Mouse (Mus musculus) liver, embryonic 11.5 days (tissue): ENCODE data around the gene Gm49510. TPM values are rescaled to one million over a fixed set of nuclear protein-coding genes. Genes with fewer than 3 reads are reported as not detected.

ENCODE experiments used
- ATAC-seq: fragments of 200-750 bp; cut with Nextera tagmentation; replicated peaks from 2 replicates; pipeline ENCODE4 v1.8.0; 2017; ENCODE audit warnings: moderate number of reproducible peaks, mild to moderate bottlenecking, moderate TSS enrichment, moderate library complexity; ENCODE audit not compliant: low FRiP score
- DNase-seq: peaks from one replicate; pipeline ENCODE4 v3.0.0-alpha.2; 2017; ENCODE audit warnings: low spot score
- H3K27ac ChIP-seq: fragments of 300-500 bp; sonication (generic); 2 replicates; pipeline ENCODE4 v1.5.1; 2014; ENCODE audit warnings: mild to moderate bottlenecking, low read depth, low read length, control low read depth
- H3K27me3 ChIP-seq: fragments of 300-500 bp; sonication (generic); replicated peaks from 2 replicates; pipeline ENCODE4 v1.6.1; 2014; ENCODE audit warnings: low read length, mixed read lengths; ENCODE audit not compliant: control insufficient read depth, insufficient read depth
- H3K36me3 ChIP-seq: fragments of 300-500 bp; sonication (generic); 2 replicates; pipeline ENCODE4 v1.6.1; 2014; ENCODE audit warnings: mild to moderate bottlenecking, low read length, moderate library complexity, mixed read lengths; ENCODE audit not compliant: control insufficient read depth, insufficient read depth
- H3K4me1 ChIP-seq: fragments of 300-500 bp; sonication (generic); replicated peaks from 2 replicates; pipeline ENCODE4 v1.6.1; 2014; ENCODE audit warnings: low read length, mixed read lengths; ENCODE audit not compliant: control insufficient read depth, insufficient read depth
- H3K4me2 ChIP-seq: fragments of 300-500 bp; sonication (generic); 2 replicates; pipeline ENCODE4 v1.6.1; 2014; ENCODE audit warnings: mild to moderate bottlenecking, control low read depth, moderate library complexity
- H3K4me3 ChIP-seq: fragments of 300-500 bp; sonication (generic); 2 replicates; pipeline ENCODE4 v1.5.1; 2014; ENCODE audit warnings: low read depth, low read length, control low read depth
- H3K9ac ChIP-seq: fragments of 300-500 bp; sonication (generic); 2 replicates; pipeline ENCODE4 v1.6.1; 2014; ENCODE audit warnings: low read depth, low read length, control low read depth
- H3K9me3 ChIP-seq: fragments of 300-500 bp; sonication (generic); 2 replicates; pipeline ENCODE4 v1.6.1; 2016; ENCODE audit warnings: low read length, inconsistent platforms, mixed read lengths; ENCODE audit not compliant: control insufficient read depth
- WGBS: fragments of 180-500 bp; shearing (Covaris S2); extraction: QIAGEN DNeasy Blood & Tissue Kit; methylation state at CpG from one replicate; pipeline ENCODE4 v1.1.7; 2014; 5-methylcytosine and 5-hydroxymethylcytosine counted together
- polyA plus RNA-seq: library from polyadenylated mRNA; unstranded; fragments of >200 nt; fragmentation: Nextera tagmentation; extraction: Ambion mirVana; gene quantifications from 2 replicates; pipeline ENCODE4 v1.2.1, GENCODE M21; 2014

The Gm49510 gene
- polyA plus RNA-seq, 1 experiment from 2014 or later: 0.55 TPM

DNA sequence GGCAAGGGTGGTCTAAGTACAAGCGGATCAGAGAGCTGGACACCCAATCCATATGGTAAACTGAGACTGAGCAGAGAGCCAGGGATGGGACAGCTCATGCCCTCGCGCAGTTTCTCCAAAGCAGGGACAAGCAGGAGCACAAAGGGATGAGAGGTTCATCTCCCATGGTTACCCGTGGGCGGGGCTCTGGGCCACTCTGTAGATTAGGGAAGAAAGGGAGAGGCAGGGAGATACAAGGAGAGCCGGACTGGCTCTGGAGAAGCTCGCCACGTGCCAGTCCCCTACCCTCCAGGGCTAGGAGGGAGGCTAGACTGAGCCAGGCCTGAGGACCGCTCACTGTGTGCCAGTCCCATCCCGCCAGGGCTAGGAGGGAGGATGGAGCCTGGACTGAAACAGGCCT is 37.8 kb downstream of the Gm49510 start:
- no peak overlapping the region for H3K9ac ChIP-seq
- H3K4me1 ChIP-seq: peaks cover 15% of the 10 kb centered on the region
- WGBS: 92% methylated on average over 10 of the region's 10 CpGs
- 0 out of 2 replicates have a peak overlapping the region, but pooled peaks have one; percentile 83 for H3K4me3 ChIP-seq
- ATAC-seq (no peak), DNase-seq (no peak)
- no peak overlapping the region for H3K4me2 ChIP-seq
- no peak overlapping the region for H3K27ac ChIP-seq
- peaks cover 34% of the 10 kb centered on the region for H3K36me3 ChIP-seq
- H3K27me3 ChIP-seq: no peaks in the 10 kb centered on the region
- no peaks in the 10 kb centered on the region for H3K9me3 ChIP-seq

DNA sequence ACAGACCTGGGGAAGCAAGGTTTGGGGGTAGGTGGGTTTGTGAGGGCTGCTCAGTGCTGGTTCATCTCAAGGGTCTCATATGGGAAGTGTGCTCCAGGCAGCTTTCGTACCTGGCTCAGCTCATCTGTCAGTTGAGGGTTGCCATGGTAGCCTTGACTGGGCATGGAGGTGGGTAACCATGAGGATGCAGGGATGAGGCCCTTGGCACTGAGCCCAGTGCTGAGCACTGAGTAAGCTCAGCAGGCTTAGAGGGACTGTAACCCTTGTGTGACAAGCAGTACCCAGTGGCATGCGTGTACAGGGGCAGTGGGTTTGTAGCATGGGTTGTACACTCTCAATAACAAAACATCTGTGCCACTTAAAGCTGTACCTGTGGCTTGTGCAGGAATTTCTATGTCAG is 38.5 kb downstream of the Gm49510 start:
- Histone ChIP-seq H3K36me3 (peaks cover 34% of the 10 kb centered on the region), H3K4me2 (no peak overlapping the region), H3K27ac (no peak overlapping the region), H3K27me3 (no peaks in the 10 kb centered on the region), H3K9me3 (no peaks in the 10 kb centered on the region), H3K9ac (no peak overlapping the region), H3K4me3 (no peak overlapping the region), H3K4me1 (peaks cover 17% of the 10 kb centered on the region)
- DNase-seq: no peak
- no peak for ATAC-seq
- WGBS: 92% methylated on average over 2 of the region's 2 CpGs

DNA sequence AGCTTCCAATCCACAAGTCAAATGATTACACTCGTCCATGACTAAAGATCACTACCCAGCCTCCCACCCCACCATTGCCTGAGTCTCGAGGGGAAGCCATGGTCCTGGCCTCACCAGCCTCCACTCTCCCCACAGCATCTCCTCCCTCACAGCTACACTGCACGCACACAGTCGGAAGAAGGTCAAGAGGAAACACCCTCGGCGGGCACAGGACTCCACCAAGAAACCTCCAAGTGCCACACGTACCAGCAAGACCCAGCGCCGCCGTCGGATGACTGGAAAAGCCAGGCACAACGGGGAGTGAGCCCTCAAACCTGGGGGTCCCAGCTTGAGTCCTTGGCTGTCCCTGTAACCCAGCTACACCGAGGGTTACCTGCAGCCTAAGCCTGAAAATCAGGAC is 40.9 kb downstream of the Gm49510 start:
- Histone ChIP-seq H3K9me3 (no peaks in the 10 kb centered on the region), H3K9ac (no peak overlapping the region), H3K27ac (no peak overlapping the region), H3K4me1 (peaks cover 14% of the 10 kb centered on the region), H3K27me3 (no peaks in the 10 kb centered on the region), H3K4me2 (no peak overlapping the region), H3K4me3 (no peak overlapping the region), H3K36me3 (peaks cover 34% of the 10 kb centered on the region)
- DNase-seq (no peak), ATAC-seq (no peak)
- WGBS: 92% methylated on average over 13 of the region's 13 CpGs

GRCm38 (mm10) chr15:78942663-78943062 is 43.2 kb downstream of the Gm49510 start:
- peak overlapping the region; percentile 19; the same call in 1 of the 2 replicates for H3K27ac ChIP-seq
- peak overlapping the region; percentile 47 for H3K9ac ChIP-seq
- peaks cover 2% of the 10 kb centered on the region for H3K4me1 ChIP-seq
- H3K36me3 ChIP-seq: peaks cover 26% of the 10 kb centered on the region
- peak overlapping the region; percentile 61 for H3K4me2 ChIP-seq
- H3K4me3 ChIP-seq: peak overlapping the region; percentile 25
- ATAC-seq (peak; percentile 63), DNase-seq (peak; percentile 81)
- peaks cover 9% of the 10 kb centered on the region for H3K27me3 ChIP-seq
- WGBS: 15% methylated on average over 9 of the region's 9 CpGs
- no peaks in the 10 kb centered on the region for H3K9me3 ChIP-seq

- no peak for DNase-seq
- H3K9ac ChIP-seq: no peak overlapping the region
- H3K9me3 ChIP-seq: no peaks in the 10 kb centered on the region
- 83% methylated on average over 7 of the region's 7 CpGs for WGBS
- no peaks in the 10 kb centered on the region for H3K36me3 ChIP-seq
- peaks cover 9% of the 10 kb centered on the region for H3K4me1 ChIP-seq
- no peak overlapping the region for H3K4me2 ChIP-seq
- no peak overlapping the region for H3K4me3 ChIP-seq
- H3K27me3 ChIP-seq: peaks cover 14% of the 10 kb centered on the region
- ATAC-seq: no peak
- no peak overlapping the region for H3K27ac ChIP-seq
Observed at GRCm38 (mm10) chr15:78946232-78946631, 46.8 kb downstream of the Gm49510 start.

DNA sequence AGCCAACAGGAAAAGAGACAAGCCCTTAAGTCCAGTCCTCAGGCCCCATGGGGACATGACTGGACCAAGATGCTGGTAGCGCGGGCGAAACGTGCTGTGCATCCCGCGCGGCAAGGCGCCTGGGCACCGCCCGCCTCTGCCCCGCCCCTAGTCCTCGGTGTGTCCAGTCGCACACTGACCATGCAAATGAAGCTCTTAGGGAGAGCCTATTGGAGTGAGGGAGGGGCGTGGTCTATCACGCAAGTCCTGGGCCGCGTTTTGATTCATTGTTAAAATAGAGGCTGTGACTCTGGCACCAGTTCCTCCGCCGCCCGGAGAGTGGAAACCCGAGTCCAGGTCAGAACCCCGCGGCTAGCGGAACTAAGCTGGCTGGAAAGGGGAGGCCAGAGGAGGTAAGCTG is 48.2 kb downstream of the Gm49510 start, which contains the start of gene Triobp:
Triobp (plus strand) TSS at position 68 of the 400 bp plus-strand sequence.
- H3K27me3 ChIP-seq: peaks cover 14% of the 10 kb centered on the region
- DNase-seq (peak; percentile 83), ATAC-seq (peak; percentile 89)
- peak within 1 kb of the TSS; percentile 81 for H3K4me2 ChIP-seq
- no peak within 1 kb of the TSS for H3K9ac ChIP-seq
- H3K4me3 ChIP-seq: peak within 1 kb of the TSS; percentile 48
- WGBS: under 1% methylated on average over 24 of the region's 24 CpGs
- H3K36me3 ChIP-seq: no peaks in the 10 kb centered on the region
- peaks cover 7% of the 10 kb centered on the region for H3K4me1 ChIP-seq
- no peak within 1 kb of the TSS for H3K27ac ChIP-seq
- H3K9me3 ChIP-seq: no peaks in the 10 kb centered on the region

GRCm38 (mm10) chr15:78948152-78948725 is 48.8 kb downstream of the Gm49510 start:
- H3K4me2 ChIP-seq: peak overlapping the region; percentile 81
- H3K27me3 ChIP-seq: peaks cover 14% of the 10 kb centered on the region
- H3K36me3 ChIP-seq: no peaks in the 10 kb centered on the region
- peaks cover 7% of the 10 kb centered on the region for H3K4me1 ChIP-seq
- no peak overlapping the region for H3K9ac ChIP-seq
- H3K9me3 ChIP-seq: no peaks in the 10 kb centered on the region
- no peak overlapping the region for H3K27ac ChIP-seq
- ATAC-seq (no peak), DNase-seq (no peak)
- peak overlapping the region; percentile 48 for H3K4me3 ChIP-seq
- WGBS: 6% methylated on average over 11 of the region's 11 CpGs

DNA sequence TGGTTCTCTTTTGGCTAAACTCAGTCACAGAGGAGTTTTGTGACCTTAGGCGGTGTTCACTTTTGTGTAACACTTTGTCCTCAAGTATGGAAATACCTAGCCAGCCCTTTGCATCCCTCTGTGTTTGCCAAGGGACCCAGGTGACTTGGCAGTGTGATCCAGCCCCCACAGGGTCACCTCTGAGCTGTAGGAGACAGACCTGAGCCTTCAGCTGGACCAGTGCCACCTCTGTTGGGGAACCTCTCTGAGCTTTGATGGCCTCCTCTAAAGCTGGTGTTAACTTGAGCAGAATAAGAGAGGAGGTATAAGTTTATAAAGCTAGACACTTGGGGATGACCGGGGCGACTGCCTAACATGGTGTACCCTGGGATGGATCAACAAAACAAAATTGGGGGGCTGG is 49.4 kb downstream of the Gm49510 start:
- Histone ChIP-seq H3K9ac (no peak overlapping the region), H3K4me1 (peaks cover 7% of the 10 kb centered on the region), H3K4me2 (no peak overlapping the region), H3K36me3 (no peaks in the 10 kb centered on the region), H3K9me3 (no peaks in the 10 kb centered on the region), H3K27ac (no peak overlapping the region), H3K27me3 (peaks cover 14% of the 10 kb centered on the region), H3K4me3 (no peak overlapping the region)
- ATAC-seq (no peak), DNase-seq (no peak)
- WGBS: 94% methylated on average over 3 of the region's 3 CpGs

- H3K36me3 ChIP-seq: no peaks in the 10 kb centered on the region
- DNase-seq: no peak
- H3K27me3 ChIP-seq: 0 out of 2 replicates have a peak, but pooled peaks cover 2% of the 10 kb centered on the region
- H3K9ac ChIP-seq: no peak overlapping the region
- no peak overlapping the region for H3K4me2 ChIP-seq
- H3K27ac ChIP-seq: no peak overlapping the region
- no peak overlapping the region for H3K4me3 ChIP-seq
- WGBS: 65% methylated on average over 3 of the region's 3 CpGs
- no peaks in the 10 kb centered on the region for H3K9me3 ChIP-seq
- ATAC-seq: no peak
- H3K4me1 ChIP-seq: no peaks in the 10 kb centered on the region
Observed at GRCm38 (mm10) chr15:78955663-78956062, 56.2 kb downstream of the Gm49510 start.
